Mouse (Mus musculus) heart, adult 2 months (tissue): ENCODE data around the gene Srcin1.

Source experiments
- CTCF ChIP-seq: fragments of 200-600 bp; IDR thresholded peaks from 2 replicates; pipeline ENCODE4 v1.8.1; 2022; ENCODE audit warnings: antibody characterized with exemption, mild to moderate bottlenecking, moderate library complexity
- EP300 ChIP-seq: fragments of 200-500 bp; IDR thresholded peaks from 2 replicates; pipeline ENCODE4 v1.6.1; 2011; ENCODE audit warnings: low read depth, low read length, control low read depth; ENCODE audit not compliant: insufficient read depth
- POLR2A ChIP-seq: fragments of 200-500 bp; IDR thresholded peaks from 2 replicates; pipeline ENCODE4 v1.6.1; 2011; ENCODE audit warnings: mild to moderate bottlenecking, low read depth, low read length, control low read depth; ENCODE audit not compliant: insufficient read depth

GRCm38 (mm10) chr11:97591910-97592309, 15.9 kb upstream of the Srcin1 start:
- TF ChIP-seq CTCF (no peak), POLR2A (no peak), EP300 (no peak)
